Mouse (Mus musculus): Measurements from ENCODE around the gene Atp5g1. TPM values are rescaled to one million over a fixed set of nuclear protein-coding genes. Genes with fewer than 3 reads are reported as not detected.
A peak's percentile ranks its signal among the peaks of the same experiment; 100 is the strongest.

Atp5g1 gene
- total and polyA plus RNA-seq, 2 experiments from 2014 or later = 348 to 925 TPM

GRCm38 (mm10) chr11:96038560-96038959 lies 36.9 kb downstream of the Atp5g1 start:
- ATAC-seq (no peak), DNase-seq (no peak)
- H3K27ac ChIP-seq (ENCODE audit: low read depth, low read length) = no peak overlapping the region
- no peak for TF ChIP-seq CTCF (IDR thresholded peaks at IDR 0.05; ENCODE audit: low read depth)
- H3K27me3 ChIP-seq (ENCODE audit: insufficient read depth, low read length) = no peaks in the 10 kb centered on the region
- no peaks in the 10 kb centered on the region for H3K9me3 ChIP-seq (ENCODE audit: low read length)
- no peak overlapping the region for H3K9ac ChIP-seq
- WGBS = 97% methylated on average over 1 of the region's 1 CpGs
- H3K4me2 ChIP-seq (ENCODE audit: low read depth) = no peak overlapping the region
- H3K4me1 ChIP-seq (ENCODE audit: insufficient read depth) = peaks cover 11% of the 10 kb centered on the region; the same call in 1 of the 2 replicates
- no peak overlapping the region for H3K4me3 ChIP-seq (ENCODE audit: low read depth, low read length)
- H3K36me3 ChIP-seq (ENCODE audit: insufficient read depth) = peaks cover 15% of the 10 kb centered on the region

- peaks cover 11% of the 10 kb centered on the region; the same call in 1 of the 2 replicates for H3K4me1 ChIP-seq (ENCODE audit: insufficient read depth)
- H3K9me3 ChIP-seq (ENCODE audit: low read length) = no peaks in the 10 kb centered on the region
- no peak overlapping the region for H3K27ac ChIP-seq (ENCODE audit: low read depth, low read length)
- ATAC-seq = no peak
- H3K27me3 ChIP-seq (ENCODE audit: insufficient read depth, low read length) = no peaks in the 10 kb centered on the region
- H3K4me2 ChIP-seq (ENCODE audit: low read depth) = no peak overlapping the region
- WGBS = 94% methylated on average over 5 of the region's 5 CpGs
- TF ChIP-seq CTCF (IDR thresholded peaks at IDR 0.05; ENCODE audit: low read depth) = no peak
- no peak overlapping the region for H3K9ac ChIP-seq
- DNase-seq = no peak
- H3K36me3 ChIP-seq (ENCODE audit: insufficient read depth) = peaks cover 14% of the 10 kb centered on the region
- H3K4me3 ChIP-seq (ENCODE audit: low read depth, low read length) = no peak overlapping the region
Observed at GRCm38 (mm10) chr11:96037499-96037898, 38.0 kb downstream of the Atp5g1 start.

DNA sequence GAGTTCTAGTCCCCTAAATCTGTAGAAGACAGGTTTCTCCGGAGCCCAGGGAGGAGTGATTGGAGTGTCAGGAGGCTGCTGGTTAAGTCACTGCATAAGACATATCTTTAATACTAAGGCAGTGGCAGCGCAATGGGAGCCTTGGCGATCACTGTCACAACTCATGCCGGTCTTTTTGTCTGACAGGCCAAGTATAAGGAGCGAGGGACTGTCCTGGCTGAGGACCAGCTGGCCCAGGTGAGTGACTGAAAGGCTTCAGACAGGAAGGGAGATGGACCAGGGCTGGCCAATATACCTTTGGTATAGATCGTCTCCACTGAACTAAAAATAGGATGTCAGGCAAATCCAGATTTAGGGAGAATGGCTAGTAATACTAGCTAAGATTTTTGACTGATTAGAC lies 40.3 kb downstream of the Atp5g1 start:
- H3K27ac ChIP-seq (ENCODE audit: low read depth, low read length) = peak overlapping the region; percentile 47
- H3K4me1 ChIP-seq (ENCODE audit: insufficient read depth) = peaks cover 11% of the 10 kb centered on the region; the same call in 1 of the 2 replicates
- 10% methylated on average over 6 of the region's 6 CpGs for WGBS
- H3K36me3 ChIP-seq (ENCODE audit: insufficient read depth) = peaks cover 4% of the 10 kb centered on the region; the same call in 1 of the 2 replicates
- H3K9me3 ChIP-seq (ENCODE audit: low read length) = no peaks in the 10 kb centered on the region
- no peak for DNase-seq
- H3K4me2 ChIP-seq (ENCODE audit: low read depth) = peak overlapping the region; percentile 83
- H3K4me3 ChIP-seq (ENCODE audit: low read depth, low read length) = peak overlapping the region; percentile 71
- peak overlapping the region; percentile 82 for H3K9ac ChIP-seq
- H3K27me3 ChIP-seq (ENCODE audit: insufficient read depth, low read length) = no peaks in the 10 kb centered on the region
- TF ChIP-seq CTCF (IDR thresholded peaks at IDR 0.05; ENCODE audit: low read depth) = no peak
- peak; percentile 27; the same call in 1 of the 2 replicates for ATAC-seq

DNA sequence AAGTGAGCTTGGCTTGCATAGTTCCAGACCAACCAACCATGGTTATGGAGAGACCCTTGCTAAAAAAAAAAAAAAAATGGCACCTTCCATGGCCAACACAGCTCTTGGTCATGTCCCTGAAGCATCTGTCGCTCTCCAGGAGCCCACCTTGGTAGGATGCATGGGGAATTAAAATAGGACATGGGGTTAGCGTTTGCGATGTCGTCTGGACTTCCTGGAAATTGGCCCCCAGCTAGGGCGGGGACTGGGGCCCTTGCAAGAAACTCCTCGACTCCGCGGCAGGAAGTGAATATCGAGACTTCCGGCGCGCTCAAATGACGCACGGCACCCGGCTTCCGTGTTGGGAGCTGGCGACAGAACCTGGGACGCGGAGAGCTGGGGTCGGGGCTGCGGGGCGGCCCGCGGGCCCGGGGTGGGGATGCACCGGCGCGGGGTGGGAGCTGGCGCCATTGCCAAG lies 40.8 kb downstream of the Atp5g1 start, which contains the start of gene Snf8:
Gene Snf8 (plus strand): TSS at position 290 of the 457 bp plus-strand sequence.
- under 1% methylated on average over 29 of the region's 29 CpGs for WGBS
- no peaks in the 10 kb centered on the region for H3K27me3 ChIP-seq (ENCODE audit: insufficient read depth, low read length)
- no peaks in the 10 kb centered on the region for H3K9me3 ChIP-seq (ENCODE audit: low read length)
- TF ChIP-seq CTCF (IDR thresholded peaks at IDR 0.05; ENCODE audit: low read depth) = no peak
- peak within 1 kb of the TSS; percentile 83 for H3K4me2 ChIP-seq (ENCODE audit: low read depth)
- H3K4me3 ChIP-seq (ENCODE audit: low read depth, low read length) = peak within 1 kb of the TSS; percentile 71
- peaks cover 4% of the 10 kb centered on the region; the same call in 1 of the 2 replicates for H3K36me3 ChIP-seq (ENCODE audit: insufficient read depth)
- peak within 1 kb of the TSS; percentile 82 for H3K9ac ChIP-seq
- peak within 1 kb of the TSS; percentile 47 for H3K27ac ChIP-seq (ENCODE audit: low read depth, low read length)
- H3K4me1 ChIP-seq (ENCODE audit: insufficient read depth) = peaks cover 11% of the 10 kb centered on the region; the same call in 1 of the 2 replicates
- peak; percentile 96 for DNase-seq
- peak; percentile 95 for ATAC-seq

DNA sequence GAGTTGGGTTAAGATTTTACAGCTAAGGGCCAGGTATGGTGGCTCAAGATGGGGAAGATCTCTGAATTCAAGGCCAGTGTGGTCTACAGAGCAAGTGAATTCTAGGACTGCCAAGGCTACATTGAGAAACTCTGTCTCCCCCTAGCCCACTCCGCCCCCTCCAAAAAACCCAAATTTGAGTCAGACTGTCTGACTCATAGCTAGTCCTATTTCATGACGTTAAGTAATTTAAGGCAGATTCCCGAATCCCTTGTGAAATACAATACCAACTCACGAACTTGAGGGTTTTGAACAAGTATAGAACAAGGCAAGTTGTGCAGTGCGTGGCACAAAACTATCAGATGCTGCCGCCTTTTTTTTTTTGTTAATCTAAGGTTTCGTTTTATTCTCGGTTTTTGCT lies 41.4 kb downstream of the Atp5g1 start:
- DNase-seq = no peak
- WGBS = 55% methylated on average over 8 of the region's 8 CpGs
- peak overlapping the region; percentile 47; the same call in 1 of the 2 replicates for H3K27ac ChIP-seq (ENCODE audit: low read depth, low read length)
- H3K9me3 ChIP-seq (ENCODE audit: low read length) = no peaks in the 10 kb centered on the region
- no peaks in the 10 kb centered on the region for H3K27me3 ChIP-seq (ENCODE audit: insufficient read depth, low read length)
- H3K4me1 ChIP-seq (ENCODE audit: insufficient read depth) = peaks cover 11% of the 10 kb centered on the region; the same call in 1 of the 2 replicates
- H3K36me3 ChIP-seq (ENCODE audit: insufficient read depth) = peaks cover 1% of the 10 kb centered on the region; the same call in 1 of the 2 replicates
- peak overlapping the region; percentile 71 for H3K4me3 ChIP-seq (ENCODE audit: low read depth, low read length)
- no peak for TF ChIP-seq CTCF (IDR thresholded peaks at IDR 0.05; ENCODE audit: low read depth)
- no peak for ATAC-seq
- H3K4me2 ChIP-seq (ENCODE audit: low read depth) = peak overlapping the region; percentile 83
- no peak overlapping the region; the same call in 1 of the 2 replicates for H3K9ac ChIP-seq

- Histone ChIP-seq H3K9ac (no peak overlapping the region), H3K9me3 (ENCODE audit: low read length) (no peaks in the 10 kb centered on the region), H3K27ac (ENCODE audit: low read depth, low read length) (no peak overlapping the region), H3K4me2 (ENCODE audit: low read depth) (no peak overlapping the region), H3K4me3 (ENCODE audit: low read depth, low read length) (no peak overlapping the region), H3K27me3 (ENCODE audit: insufficient read depth, low read length) (no peaks in the 10 kb centered on the region), H3K36me3 (ENCODE audit: insufficient read depth) (no peaks in the 10 kb centered on the region), H3K4me1 (ENCODE audit: insufficient read depth) (peaks cover 11% of the 10 kb centered on the region; the same call in 1 of the 2 replicates)
- DNase-seq = no peak
- TF ChIP-seq CTCF (IDR thresholded peaks at IDR 0.05; ENCODE audit: low read depth) = peak; percentile 30
- ATAC-seq = no peak
- 95% methylated on average over 3 of the region's 3 CpGs for WGBS
Observed at GRCm38 (mm10) chr11:96033264-96033663, 42.2 kb downstream of the Atp5g1 start.

DNA sequence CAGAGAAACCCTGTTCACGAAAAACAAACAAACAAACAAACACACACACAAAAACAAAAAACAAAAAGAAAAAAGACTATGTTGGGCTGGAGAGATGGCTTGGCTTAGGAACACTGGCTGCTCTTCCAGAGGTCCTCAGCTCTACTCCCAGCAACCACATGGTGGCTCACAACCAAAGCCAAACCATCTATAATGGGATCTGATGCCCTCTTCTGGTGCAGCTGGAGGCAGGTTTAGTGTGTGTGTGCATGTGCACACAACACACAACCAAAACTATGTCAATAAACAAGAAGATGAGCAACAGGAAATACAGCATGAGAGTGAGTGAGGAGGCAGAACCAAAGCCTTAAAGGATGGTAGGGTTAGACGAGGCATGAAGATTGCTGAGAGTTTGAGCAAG lies 43.8 kb downstream of the Atp5g1 start:
- Histone ChIP-seq H3K27ac (ENCODE audit: low read depth, low read length) (no peak overlapping the region), H3K4me3 (ENCODE audit: low read depth, low read length) (no peak overlapping the region), H3K9ac (no peak overlapping the region), H3K4me1 (ENCODE audit: insufficient read depth) (peaks cover 11% of the 10 kb centered on the region; the same call in 1 of the 2 replicates), H3K36me3 (ENCODE audit: insufficient read depth) (no peaks in the 10 kb centered on the region), H3K4me2 (ENCODE audit: low read depth) (no peak overlapping the region), H3K27me3 (ENCODE audit: insufficient read depth, low read length) (no peaks in the 10 kb centered on the region), H3K9me3 (ENCODE audit: low read length) (no peaks in the 10 kb centered on the region)
- DNase-seq (no peak), ATAC-seq (no peak)
- 80% methylated on average over 2 of the region's 2 CpGs for WGBS
- TF ChIP-seq CTCF (IDR thresholded peaks at IDR 0.05; ENCODE audit: low read depth) = peak; percentile 35; the same call in 1 of the 2 replicates

Measured in forebrain, postnatal 0 days (tissue).